Mouse (Mus musculus) hematopoietic stem cell, adult 5-6 weeks (primary cell): ENCODE measurements at regions not wholly inside any gene's neighbourhood (a gene's known extent, or its start where the extent isn't known, plus 50 kb on each side); places are given as distances from the start of the nearest gene placed in this dataset.

ENCODE experiments used
- ATAC-seq, 2 experiments: fragments of 125-278 bp in 1 of 2; replicated peaks in 1 of 2; 2 replicates each; pipeline ENCODE4 v1.8.0; 2016 to 2017; ENCODE audit warnings: inconsistent platforms in 2 of 2, mild to moderate bottlenecking in 2 of 2, moderate number of reproducible peaks in 2 of 2, low read depth in 1 of 2, moderate TSS enrichment in 1 of 2; ENCODE audit not compliant: low FRiP score in 2 of 2, poor library complexity in 2 of 2, severe bottlenecking in 2 of 2, insufficient read depth in 1 of 2, low TSS enrichment in 1 of 2

- ATAC-seq: no peak
Observed at GRCm38 (mm10) chr5:46278190-46278589, 420.8 kb upstream of the Lcorl start.

DNA sequence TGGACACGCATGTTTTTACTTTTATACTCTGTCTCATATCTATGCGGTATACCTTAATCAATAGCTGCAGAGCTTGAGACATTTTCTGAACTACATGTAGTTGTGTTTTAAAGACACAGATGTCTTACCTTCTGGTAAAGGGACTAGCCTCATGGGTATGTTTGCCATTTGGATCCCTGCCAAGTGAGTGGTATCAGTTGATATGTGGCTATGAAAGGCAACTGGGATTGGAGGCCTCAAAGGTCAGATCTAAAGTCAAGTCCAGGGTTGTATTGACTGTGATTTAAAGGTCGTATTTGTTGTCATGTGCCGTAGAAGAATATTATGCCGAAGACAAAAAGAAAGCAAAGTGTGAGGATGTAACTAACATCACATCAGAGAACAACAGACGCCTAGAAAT is 399.3 kb upstream of the Lcorl start:
- no peak for ATAC-seq

GRCm38 (mm10) chr5:46253940-46254339 is 396.5 kb upstream of the Lcorl start:
- no peak for ATAC-seq

- ATAC-seq: no peak
Observed at GRCm38 (mm10) chr5:46235364-46236067, 378.1 kb upstream of the Lcorl start.

GRCm38 (mm10) chr5:46232780-46233179 is 375.4 kb upstream of the Lcorl start:
- no peak for ATAC-seq

GRCm38 (mm10) chr5:46228667-46229066 is 371.3 kb upstream of the Lcorl start:
- no peak for ATAC-seq

DNA sequence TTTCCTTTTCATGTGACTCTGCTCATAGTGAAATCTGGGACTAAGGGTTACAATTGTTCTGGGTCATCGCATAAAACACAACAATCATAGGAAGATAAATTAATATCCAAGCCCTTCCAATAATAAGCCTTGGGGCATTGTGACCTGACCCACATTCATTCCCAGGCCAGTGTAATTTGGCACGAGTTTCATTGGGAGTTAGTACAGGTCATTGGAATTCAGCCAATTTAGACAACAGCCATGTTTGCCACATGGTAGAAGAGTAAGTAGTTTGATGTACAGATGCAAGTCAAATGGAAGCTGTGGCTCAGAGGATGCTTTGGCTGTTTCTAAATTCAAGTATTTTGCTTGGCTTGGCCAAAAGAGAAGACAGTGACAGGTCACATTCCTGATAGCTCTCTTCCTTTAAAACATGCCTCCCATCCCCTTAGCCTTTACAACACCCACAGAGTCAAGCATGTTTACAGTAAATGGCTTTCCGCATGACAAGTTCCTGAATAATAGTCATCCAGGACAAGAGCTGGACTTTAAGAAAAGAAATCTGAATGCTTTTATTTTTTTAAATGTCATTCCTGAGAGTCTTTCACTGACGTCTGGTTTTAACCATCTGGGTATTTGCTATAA is 355.5 kb upstream of the Lcorl start:
- no peak for ATAC-seq

- ATAC-seq: no peak
Observed at GRCm38 (mm10) chr5:46209076-46209475, 351.7 kb upstream of the Lcorl start.

DNA sequence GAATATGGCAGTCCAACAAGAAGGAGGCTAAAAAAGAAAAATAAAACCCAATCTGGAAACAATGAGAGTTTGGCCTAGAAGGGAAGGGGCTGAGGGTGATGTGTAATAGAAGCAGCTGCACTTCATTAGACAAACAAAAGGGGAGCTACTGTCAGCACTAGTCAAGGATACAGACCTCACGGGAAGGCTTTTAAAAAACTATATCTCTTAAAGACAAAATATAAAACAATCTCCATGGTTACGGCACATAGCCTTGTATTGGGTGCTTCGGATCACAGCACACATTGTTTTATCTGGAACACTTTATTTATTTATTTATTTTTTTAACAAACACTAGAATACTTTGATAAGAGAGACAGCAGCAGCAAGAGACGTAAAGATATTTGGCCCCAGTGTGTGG is 346.3 kb upstream of the Lcorl start:
- ATAC-seq: no peak

- no peak for ATAC-seq
Observed at GRCm38 (mm10) chr5:46202457-46202772, 345.0 kb upstream of the Lcorl start.

DNA sequence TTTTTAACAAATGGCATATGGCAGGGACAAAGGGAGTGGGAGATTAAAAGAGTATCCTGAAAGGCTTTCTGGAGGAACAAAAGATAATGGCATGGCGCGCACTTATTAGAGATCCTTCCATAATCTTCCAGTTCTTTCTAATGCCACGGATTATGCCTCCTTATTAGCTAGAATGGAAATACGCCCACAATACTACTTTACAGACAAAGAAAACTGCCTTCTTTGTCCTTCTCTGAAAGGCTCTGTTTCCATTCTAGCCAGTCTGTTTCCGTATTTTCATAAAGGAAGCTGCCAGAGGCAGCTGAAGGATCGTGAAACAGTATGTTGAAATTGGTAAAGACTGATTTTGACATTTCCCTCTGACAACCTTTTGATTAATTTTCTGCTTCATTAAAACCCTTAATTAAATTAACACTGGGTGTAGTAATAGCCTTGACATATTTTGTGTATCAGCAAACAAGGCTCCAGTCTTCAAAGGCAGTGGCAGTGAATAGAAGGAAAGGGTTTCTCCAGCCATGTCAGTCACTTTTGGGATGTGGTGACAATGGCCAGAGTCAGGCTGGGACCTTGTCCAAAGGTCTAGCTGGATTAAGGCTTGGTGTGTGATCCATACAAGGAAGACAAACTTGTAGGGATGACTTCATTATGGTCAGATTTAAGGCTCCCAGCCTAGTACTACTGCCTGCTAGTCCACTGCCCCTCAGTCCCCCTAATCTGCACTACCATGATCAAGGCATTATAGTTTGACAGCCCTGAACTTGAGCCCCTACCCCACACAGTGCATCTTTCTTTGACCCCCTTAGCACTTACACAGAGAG is 344.4 kb upstream of the Lcorl start:
- ATAC-seq: no peak

DNA sequence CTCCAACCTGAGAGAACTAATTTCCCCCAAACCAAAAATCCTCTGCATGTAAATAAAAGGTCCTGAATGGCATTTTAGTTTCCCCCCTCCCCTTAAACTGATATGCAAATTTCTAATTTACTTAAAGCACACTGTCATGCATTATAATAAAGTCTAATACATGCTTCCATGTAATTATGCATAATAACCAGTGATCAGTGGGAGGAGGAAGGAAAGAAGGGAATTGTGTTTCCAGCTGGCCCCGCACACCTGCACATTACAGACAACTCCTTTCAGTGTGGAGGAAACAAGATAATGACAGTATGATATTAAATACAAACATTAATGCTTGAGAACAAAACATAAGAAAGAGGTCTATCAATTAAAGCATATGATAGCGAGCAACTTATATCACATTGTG is 329.5 kb upstream of the Lcorl start:
- no peak for ATAC-seq

DNA sequence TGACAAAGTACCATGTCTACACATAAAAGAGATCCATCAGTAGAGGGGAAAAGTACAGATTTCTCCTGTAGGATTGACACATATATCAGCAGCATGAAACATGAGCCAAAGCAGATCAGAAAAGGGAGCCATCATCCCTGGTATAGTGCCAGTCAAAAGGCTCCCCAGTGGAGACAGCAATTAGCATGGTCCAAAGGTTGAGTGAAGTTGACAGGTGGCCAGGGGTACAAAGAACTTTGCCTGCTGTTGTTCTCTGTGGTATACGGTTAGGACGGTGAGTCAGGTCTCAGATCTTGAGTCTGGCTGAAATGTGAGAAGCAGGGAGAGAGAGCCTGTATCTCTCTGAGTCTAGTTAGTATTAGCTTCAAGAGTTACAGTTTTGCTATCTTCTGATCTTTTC is 324.7 kb upstream of the Lcorl start:
- no peak for ATAC-seq

DNA sequence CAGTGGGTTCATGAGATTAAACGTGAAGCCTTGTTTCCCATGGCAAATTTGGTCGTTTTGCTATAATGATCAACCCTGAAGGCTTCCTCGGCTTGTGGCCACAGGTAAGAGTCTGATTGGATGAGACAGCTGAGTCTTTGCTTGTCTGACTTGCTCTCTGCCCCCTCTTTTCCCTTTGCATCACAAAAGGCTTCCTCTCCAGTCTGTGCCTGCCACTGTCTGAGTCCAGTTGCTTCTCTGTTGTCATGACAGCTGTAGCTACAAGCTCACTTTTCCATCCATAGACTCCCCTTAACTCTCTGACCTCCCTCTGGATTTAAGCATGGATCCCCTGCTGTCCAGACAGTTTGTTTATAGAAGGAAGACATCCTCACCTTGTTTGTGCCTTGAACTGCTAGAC is 314.9 kb upstream of the Lcorl start:
- no peak for ATAC-seq

GRCm38 (mm10) chr5:46160774-46161173 is 303.4 kb upstream of the Lcorl start:
- no peak for ATAC-seq

DNA sequence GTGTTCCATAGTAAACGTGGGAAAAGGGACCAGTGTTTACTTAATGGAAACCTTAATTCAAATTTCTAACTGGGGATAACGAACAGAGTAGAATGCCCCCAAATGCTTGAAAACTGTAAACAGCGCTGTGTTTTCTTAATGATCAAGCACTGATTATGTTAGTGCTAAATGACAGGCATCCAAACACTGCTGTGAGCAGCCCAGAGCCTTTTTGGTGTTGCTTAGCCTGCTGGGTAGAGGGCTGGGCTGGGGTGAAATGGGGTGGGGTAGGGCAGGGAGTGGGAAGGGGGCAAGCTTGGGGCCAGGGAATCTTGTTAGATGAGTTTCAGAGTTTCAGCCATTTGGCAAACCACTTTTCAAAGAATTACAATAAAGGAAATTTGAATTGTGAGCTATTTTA is 294.6 kb upstream of the Lcorl start:
- no peak for ATAC-seq

DNA sequence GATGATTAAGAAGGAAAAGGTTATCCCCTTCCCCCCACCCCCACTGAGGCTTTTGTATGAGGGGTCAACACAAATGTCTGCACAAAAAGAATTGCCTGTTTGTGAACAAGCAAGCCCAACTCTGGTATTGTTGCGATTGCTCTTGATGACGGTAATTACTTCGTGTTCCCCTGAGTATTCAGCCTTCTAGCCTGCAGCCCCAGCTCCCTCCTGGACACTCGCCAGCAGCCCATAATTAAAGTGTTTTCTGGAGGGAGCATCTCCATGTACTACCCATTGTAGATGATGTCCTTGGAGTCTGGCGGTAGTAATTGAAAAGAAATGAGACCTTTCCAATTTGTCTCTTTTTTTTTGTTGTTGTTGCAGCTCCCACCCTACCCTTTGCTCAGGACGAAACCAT is 293.4 kb upstream of the Lcorl start:
- ATAC-seq: no peak

- no peak for ATAC-seq
Observed at GRCm38 (mm10) chr5:46149851-46150615, 292.6 kb upstream of the Lcorl start.
